Mouse (Mus musculus): ENCODE results near the gene Fxyd7.

Gene Fxyd7

DNA sequence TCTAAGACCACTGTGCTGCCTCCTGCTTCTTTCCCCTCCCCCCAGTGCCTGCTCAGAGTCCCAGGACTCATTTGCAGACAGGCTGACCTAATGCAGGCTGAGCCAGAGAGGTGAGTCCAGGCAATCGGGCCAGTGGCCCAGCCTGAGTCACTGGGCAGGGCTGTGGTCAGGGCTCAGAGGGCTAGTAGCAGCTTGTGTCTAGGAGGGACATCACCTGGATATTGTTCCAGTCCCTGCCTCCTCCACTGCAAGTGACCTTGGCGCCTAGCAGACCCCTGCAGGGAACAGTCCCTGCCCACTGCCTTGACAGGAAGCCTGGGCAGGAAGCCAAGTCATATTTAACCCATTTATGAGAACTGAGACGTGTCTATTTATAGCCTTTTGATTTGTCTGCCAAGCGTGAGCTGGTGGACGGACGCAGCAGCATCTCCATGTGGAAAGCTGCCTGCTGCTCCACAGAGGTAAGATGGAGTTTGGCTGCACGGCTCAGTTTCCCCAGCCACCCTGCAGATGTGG lies 50.7 kb downstream of the Fxyd7 start:
- peak in 1 of 2 experiments; percentile 34 for DNase-seq

GRCm38 (mm10) chr7:30996491-30996890 lies 54.8 kb downstream of the Fxyd7 start:
- no peak for DNase-seq

DNA sequence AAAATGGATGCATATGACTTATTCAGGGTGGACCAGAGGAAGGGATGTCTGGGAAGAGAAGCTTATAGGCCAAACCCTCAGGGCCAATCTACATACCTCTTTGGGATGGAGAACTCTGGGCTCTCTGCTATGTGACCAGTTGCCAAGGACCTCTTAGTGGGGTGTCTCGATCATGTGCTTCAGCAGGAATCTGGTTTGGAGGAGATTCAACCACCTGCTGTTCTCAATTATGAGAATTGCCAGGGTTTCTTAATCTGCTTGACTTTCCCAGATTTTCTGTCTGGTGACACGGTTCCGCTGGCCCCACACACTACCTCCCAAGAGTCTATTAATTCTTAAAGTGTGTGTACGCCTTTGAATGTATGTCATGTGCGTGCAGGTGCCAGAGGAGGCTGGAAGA lies 57.3 kb downstream of the Fxyd7 start:
- DNase-seq = no peak

All from thymus, adult 18-20 months (tissue).